Mouse (Mus musculus) small intestine, adult 2 months (tissue): ENCODE measurements around the gene Rcbtb2.

Experiments used
- CTCF ChIP-seq: fragments of 200-500 bp; IDR thresholded peaks from 2 replicates; pipeline ENCODE4 v1.5.1; 2012; ENCODE audit warnings: low read depth, mild to moderate bottlenecking, control low read depth, inconsistent platforms, low read length, moderate library complexity, mixed read lengths; ENCODE audit not compliant: insufficient replicate concordance, insufficient read length; ENCODE audit errors: extremely low read depth
- POLR2A ChIP-seq: fragments of 200-500 bp; IDR thresholded peaks from 2 replicates; pipeline ENCODE4 v1.6.1; 2012; ENCODE audit warnings: low read depth, mild to moderate bottlenecking, control low read depth, inconsistent platforms, low read length, moderate library complexity

DNA sequence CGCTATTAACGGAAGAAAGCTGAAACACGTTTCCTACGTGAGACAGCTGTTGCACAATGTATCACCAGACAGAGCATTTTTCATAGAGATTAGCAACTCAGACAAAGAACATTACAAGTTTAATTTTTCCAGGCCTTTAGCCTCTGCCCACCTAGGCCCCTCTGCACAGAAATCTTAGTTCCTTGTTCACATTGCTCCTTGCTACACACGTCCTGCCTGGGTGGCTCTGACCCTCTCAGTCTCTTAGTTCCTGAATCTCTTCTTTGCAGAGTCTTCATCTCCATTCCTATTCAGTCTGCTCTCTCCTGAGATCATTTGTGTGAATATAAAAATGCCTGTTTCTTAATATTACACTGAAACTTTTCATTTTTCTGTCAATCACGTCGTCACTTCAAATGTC is 134.5 kb downstream of the Rcbtb2 start:
- TF ChIP-seq CTCF (no peak), POLR2A (no peak)
